Mouse (Mus musculus) urinary bladder, adult 2 months (tissue): Measurements from ENCODE around the gene Trim54. TPM values are rescaled to one million over a fixed set of nuclear protein-coding genes. Genes with fewer than 3 reads are reported as not detected.

Experiments
- DNase-seq: peaks from one replicate; pipeline ENCODE4 v3.0.0; 2022; ENCODE audit warnings: low spot score
- polyA plus RNA-seq: library from polyadenylated mRNA; depleted of rRNA; stranded (reverse); fragments of >200 nt; gene quantifications from 2 replicates; pipeline ENCODE4 v1.2.3, GENCODE M21; 2012

Trim54 gene
- polyA plus RNA-seq, 1 experiment, result not detected

GRCm38 (mm10) chr5:31105814-31106335, 10.6 kb upstream of the Trim54 start, which contains the start of gene Dnajc5g:
Gene Dnajc5g, plus strand, starts transcription at chr5:31106285.
- DNase-seq, result no peak

- DNase-seq, result no peak
Observed at GRCm38 (mm10) chr5:31108000-31108490, 8.5 kb upstream of the Trim54 start, which contains the start of gene Slc30a3. Gene Slc30a3, minus strand, starts transcription at chr5:31108237.

GRCm38 (mm10) chr5:31110781-31111180, 5.7 kb upstream of the Trim54 start:
- DNase-seq, result no peak

GRCm38 (mm10) chr5:31116912-31117311, 400 bp downstream of the Trim54 start:
- no peak for DNase-seq

- no peak for DNase-seq
Observed at GRCm38 (mm10) chr5:31121111-31121510, 4.6 kb downstream of the Trim54 start.

GRCm38 (mm10) chr5:31123481-31123880, 7.0 kb downstream of the Trim54 start:
- DNase-seq, result no peak

- DNase-seq, result no peak
Observed at GRCm38 (mm10) chr5:31126050-31126449, 9.5 kb downstream of the Trim54 start.

GRCm38 (mm10) chr5:31136730-31137424, 20.4 kb downstream of the Trim54 start:
- no peak for DNase-seq

GRCm38 (mm10) chr5:31137658-31138057, 21.1 kb downstream of the Trim54 start:
- DNase-seq, result no peak

- DNase-seq, result no peak
Observed at GRCm38 (mm10) chr5:31138241-31138967, 21.9 kb downstream of the Trim54 start, which contains the start of gene Ucn. Gene Ucn, minus strand, starts transcription at chr5:31138829.

- no peak for DNase-seq
Observed at GRCm38 (mm10) chr5:31138968-31139425, 22.5 kb downstream of the Trim54 start.

GRCm38 (mm10) chr5:31149781-31150180, 33.3 kb downstream of the Trim54 start:
- no peak for DNase-seq

- DNase-seq, result no peak
Observed at GRCm38 (mm10) chr5:31151746-31152145, 35.2 kb downstream of the Trim54 start.

GRCm38 (mm10) chr5:31153516-31154151, 37.1 kb downstream of the Trim54 start:
- DNase-seq, result no peak

GRCm38 (mm10) chr5:31154152-31154553, 37.6 kb downstream of the Trim54 start, which contains the start of gene Mpv17:
Gene Mpv17, minus strand, starts transcription at chr5:31154251.
- DNase-seq, result peak; percentile 70

- no peak for DNase-seq
Observed at GRCm38 (mm10) chr5:31162462-31162861, 46.0 kb downstream of the Trim54 start.

GRCm38 (mm10) chr5:31164878-31165277, 48.4 kb downstream of the Trim54 start:
- no peak for DNase-seq

- no peak for DNase-seq
Observed at GRCm38 (mm10) chr5:31168630-31169029, 52.1 kb downstream of the Trim54 start.

- no peak for DNase-seq
Observed at GRCm38 (mm10) chr5:31179301-31179765, 62.8 kb downstream of the Trim54 start.

GRCm38 (mm10) chr5:31179766-31180630, 63.5 kb downstream of the Trim54 start, which contains the start of the genes Gm29609 and Gtf3c2:
Gene Gm29609, minus strand, starts transcription at chr5:31179911.
Gene Gtf3c2, minus strand, starts transcription at chr5:31180144.
- peak; percentile 92 for DNase-seq
